Mouse (Mus musculus) cerebellum, adult 2 months (tissue): ENCODE data around the gene Narf.

Experiments used
- CTCF ChIP-seq: fragments of 200-500 bp; IDR thresholded peaks from 2 replicates; pipeline ENCODE4 v1.5.1; 2011; ENCODE audit warnings: low read depth, mild to moderate bottlenecking, control low read depth, low read length, moderate library complexity, borderline replicate concordance; ENCODE audit not compliant: insufficient read depth
- POLR2A ChIP-seq: fragments of 200-500 bp; IDR thresholded peaks from 2 replicates; pipeline ENCODE4 v1.6.1; 2011; ENCODE audit warnings: low read length, control low read depth, borderline replicate concordance; ENCODE audit not compliant: insufficient read depth

GRCm38 (mm10) chr11:121232706-121233105, 4.3 kb upstream of the Narf start:
- TF ChIP-seq CTCF (no peak), POLR2A (no peak)
